Mouse (Mus musculus) megakaryocyte, embryonic 14.5 days (primary cell): Measurements from ENCODE around the gene Tepp.

Experiments used
- FLI1 ChIP-seq: IDR thresholded peaks from 2 replicates; pipeline ENCODE4 v1.6.1; 2012; ENCODE audit warnings: low read length, inconsistent platforms, mixed read lengths
- GATA1 ChIP-seq: IDR thresholded peaks from 3 replicates; pipeline ENCODE4 v1.6.1; 2012; ENCODE audit warnings: mixed read lengths, low read length, inconsistent platforms, borderline replicate concordance

GRCm38 (mm10) chr8:95272871-95273270 lies 37.5 kb upstream of the Tepp start:
- TF ChIP-seq GATA1: no peak
- TF ChIP-seq FLI1: no peak
